12 mouse cellular contexts compared by ENCODE assay signal in the genomic region with DNA sequence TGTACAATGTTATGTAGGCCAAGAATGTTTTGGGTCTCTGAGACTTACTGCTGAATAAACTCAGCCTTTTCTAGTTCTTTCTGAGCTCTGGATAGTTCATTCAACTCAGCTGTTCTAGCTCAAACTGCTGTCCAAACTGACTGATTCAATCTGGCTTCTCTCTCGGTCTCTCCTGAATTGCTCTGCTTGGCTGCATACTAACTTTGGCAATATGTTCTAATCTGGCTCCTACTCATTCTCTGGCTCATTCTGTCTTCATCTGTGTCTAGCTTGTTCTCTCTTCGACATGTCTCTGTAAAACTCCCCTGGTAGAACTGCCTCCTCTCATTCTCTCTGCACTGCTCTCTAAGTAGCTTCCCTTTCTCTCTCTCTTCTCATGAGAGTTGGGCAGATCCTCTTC.
"Had no signal": no experiment of that assay in that cellular context is flagged by ENCODE, and none has a peak within 500 bp of the region (broad histone marks: within the 10 kb centered on the region; RNA-seq: fewer than 3 reads in every experiment).

No protein-coding gene starts in this region.

- DNase-seq: left cerebral cortex, postnatal 4 days; liver; liver, embryonic 13.5 days; liver, postnatal 0 days; lung, adult 18-20 months; lung, adult 2 months; lung, embryonic 14.5 days; lung, postnatal 10 days; lung, postnatal 14 days; lung, postnatal 36 days; lung, postnatal 4 days; midbrain, embryonic 14.5 days had no signal
